Mouse (Mus musculus) limb, embryonic 11.5 days (tissue): ENCODE measurements around the gene Crlf1. TPM values are rescaled to one million over a fixed set of nuclear protein-coding genes. Genes with fewer than 3 reads are reported as not detected.

Experiments used
- ATAC-seq: fragments of 200-750 bp; cut with Nextera tagmentation; 2 replicates; pipeline ENCODE4 v1.8.0; 2017; ENCODE audit warnings: low read depth; ENCODE audit not compliant: insufficient number of reproducible peaks, low FRiP score, low TSS enrichment
- DNase-seq: peaks from one replicate; pipeline ENCODE4 v3.0.0-alpha.2; 2015; ENCODE audit warnings: low spot score
- H3K27ac ChIP-seq: fragments of 300-500 bp; sonication (generic); replicated peaks from 2 replicates; pipeline ENCODE4 v1.5.1; 2014; ENCODE audit warnings: low read depth, mild to moderate bottlenecking, low read length
- H3K27me3 ChIP-seq: fragments of 300-500 bp; sonication (generic); 2 replicates; pipeline ENCODE4 v1.6.1; 2014; ENCODE audit warnings: mild to moderate bottlenecking, low read length, mixed read lengths; ENCODE audit not compliant: control insufficient read depth, insufficient read depth
- H3K36me3 ChIP-seq: fragments of 300-500 bp; sonication (generic); 2 replicates; pipeline ENCODE4 v1.6.1; 2014; ENCODE audit warnings: mild to moderate bottlenecking, low read length, moderate library complexity, mixed read lengths; ENCODE audit not compliant: control insufficient read depth, insufficient read depth
- H3K4me1 ChIP-seq: fragments of 300-500 bp; sonication (generic); 2 replicates; pipeline ENCODE4 v1.6.1; 2014; ENCODE audit warnings: low read length, mixed read lengths; ENCODE audit not compliant: control insufficient read depth, insufficient read depth
- H3K4me2 ChIP-seq: fragments of 300-500 bp; sonication (generic); 2 replicates; pipeline ENCODE4 v1.6.1; 2014; ENCODE audit warnings: low read depth, mild to moderate bottlenecking, moderate library complexity; ENCODE audit not compliant: severe bottlenecking
- H3K4me3 ChIP-seq: fragments of 300-500 bp; sonication (generic); 2 replicates; pipeline ENCODE4 v1.5.1; 2014; ENCODE audit warnings: low read depth, low read length
- H3K9ac ChIP-seq: fragments of 300-500 bp; sonication (generic); 2 replicates; pipeline ENCODE4 v1.6.1; 2014; ENCODE audit warnings: mild to moderate bottlenecking, low read length
- H3K9me3 ChIP-seq: fragments of 300-500 bp; sonication (generic); 2 replicates; pipeline ENCODE4 v1.6.1; 2016; ENCODE audit warnings: low read length; ENCODE audit not compliant: control insufficient read depth
- WGBS: fragments of 180-500 bp; shearing (Covaris S2); extraction: QIAGEN DNeasy Blood & Tissue Kit; methylation state at CpG from one replicate; pipeline ENCODE4 v1.1.7; 2014; 5-methylcytosine and 5-hydroxymethylcytosine counted together
- polyA plus RNA-seq: library from polyadenylated mRNA; unstranded; fragments of >200 nt; fragmentation: Nextera tagmentation; extraction: Ambion mirVana; gene quantifications from 2 replicates; pipeline ENCODE4 v1.2.1, GENCODE M21; 2014

Crlf1 gene
- polyA plus RNA-seq: 85.8 and 102 TPM in 2 replicates

DNA sequence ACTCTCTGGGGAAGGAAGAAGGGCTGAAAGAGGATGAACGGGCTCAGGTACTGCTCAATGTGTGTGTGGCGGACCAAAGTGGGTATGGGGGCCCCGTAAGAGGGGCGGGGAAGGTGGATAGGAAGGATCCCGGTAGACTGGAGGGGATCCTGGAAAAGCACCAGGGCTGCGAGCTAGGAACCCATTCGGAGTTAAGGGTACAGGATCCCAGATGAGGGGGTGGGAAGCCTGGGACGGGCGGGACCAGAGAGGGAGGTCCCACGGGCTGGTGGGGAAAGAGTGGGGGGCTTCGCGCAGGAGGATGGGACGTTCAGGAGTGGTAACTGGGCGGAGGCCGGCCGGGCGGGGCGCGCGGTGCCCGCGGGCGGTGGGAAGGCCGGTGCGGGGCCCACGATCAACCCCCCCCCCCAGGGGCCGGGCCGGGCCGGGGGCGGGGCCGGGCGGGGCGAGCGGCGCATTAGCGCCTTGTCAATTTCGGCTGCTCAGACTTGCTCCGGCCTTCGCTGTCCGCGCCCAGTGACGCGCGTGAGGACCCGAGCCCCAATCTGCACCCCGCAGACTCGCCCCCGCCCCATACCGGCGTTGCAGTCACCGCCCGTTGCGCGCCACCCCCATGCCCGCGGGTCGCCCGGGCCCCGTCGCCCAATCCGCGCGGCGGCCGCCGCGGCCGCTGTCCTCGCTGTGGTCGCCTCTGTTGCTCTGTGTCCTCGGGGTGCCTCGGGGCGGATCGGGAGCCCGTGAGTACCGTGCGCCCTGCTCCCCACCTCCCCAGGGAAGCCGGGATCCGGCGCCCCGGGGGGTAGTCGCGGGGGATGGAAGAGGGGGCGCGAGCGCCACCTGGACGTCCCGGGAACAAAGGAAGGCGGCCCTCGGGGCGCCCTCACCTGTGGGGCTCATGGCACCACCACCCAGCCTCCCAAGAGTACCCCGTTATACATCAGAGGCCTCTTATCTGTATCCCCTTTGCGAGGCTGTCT is at the start of gene Crlf1:
Gene Crlf1 (plus strand): TSS at position 495 of the 977 bp plus-strand sequence.
- Histone ChIP-seq H3K9ac (peak within 1 kb of the TSS; percentile 75), H3K4me3 (peak within 1 kb of the TSS; percentile 72), H3K27ac (peak within 1 kb of the TSS; percentile 56), H3K4me1 (peaks cover 73% of the 10 kb centered on the region), H3K9me3 (no peaks in the 10 kb centered on the region), H3K36me3 (no peaks in the 10 kb centered on the region), H3K4me2 (peak within 1 kb of the TSS; percentile 94), H3K27me3 (peaks cover 37% of the 10 kb centered on the region)
- WGBS: under 1% methylated on average over 65 of the region's 93 CpGs
- peak; percentile 65 for DNase-seq
- ATAC-seq: no peak

DNA sequence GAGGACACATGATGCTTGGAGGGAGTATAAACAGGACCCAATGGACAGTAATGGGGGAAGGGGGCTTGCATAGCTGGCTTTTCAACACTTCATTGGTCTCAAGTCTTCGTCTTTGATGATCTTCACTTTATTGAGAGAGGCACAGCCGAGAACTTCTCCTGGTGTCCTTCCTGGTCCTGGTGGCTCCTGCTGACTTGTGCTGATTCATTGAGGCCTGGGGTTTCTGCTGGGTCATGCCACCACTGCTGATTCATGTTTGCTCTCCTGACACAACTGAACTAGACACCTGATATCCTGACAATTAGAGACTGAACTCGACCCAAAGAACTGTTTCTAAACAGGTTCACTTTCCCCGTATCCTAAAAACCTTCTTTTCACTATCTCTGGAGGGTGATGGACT is 49.6 kb upstream of the Crlf1 start:
- H3K9me3 ChIP-seq: no peaks in the 10 kb centered on the region
- ATAC-seq (no peak), DNase-seq (no peak)
- no peak overlapping the region for H3K27ac ChIP-seq
- 79% methylated on average over 4 of the region's 4 CpGs for WGBS
- no peaks in the 10 kb centered on the region for H3K36me3 ChIP-seq
- H3K4me3 ChIP-seq: no peak overlapping the region
- peaks cover 13% of the 10 kb centered on the region for H3K4me1 ChIP-seq
- no peaks in the 10 kb centered on the region for H3K27me3 ChIP-seq
- H3K9ac ChIP-seq: no peak overlapping the region
- no peak overlapping the region for H3K4me2 ChIP-seq

DNA sequence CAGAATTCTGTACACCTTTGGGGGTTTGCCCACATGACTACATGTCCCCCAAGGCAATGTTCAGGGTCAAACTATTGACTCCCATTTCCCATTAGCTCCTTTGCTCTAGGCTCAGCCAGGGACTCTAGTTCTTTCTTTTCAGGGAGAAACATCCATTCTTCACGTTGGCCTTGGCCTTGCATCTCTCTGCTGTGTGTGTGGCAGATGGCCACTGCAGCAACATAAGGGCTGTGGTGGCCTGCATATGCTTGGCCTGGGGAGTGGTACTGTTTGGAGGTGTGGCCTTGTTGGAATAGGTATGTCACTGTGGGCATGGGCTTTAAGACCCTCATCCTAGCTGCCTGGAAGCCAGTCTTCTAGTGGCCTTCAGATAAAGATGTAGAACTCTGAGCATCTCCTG is 47.0 kb upstream of the Crlf1 start:
- H3K9me3 ChIP-seq: no peaks in the 10 kb centered on the region
- H3K27me3 ChIP-seq: no peaks in the 10 kb centered on the region
- H3K4me3 ChIP-seq: no peak overlapping the region
- no peak overlapping the region for H3K27ac ChIP-seq
- H3K36me3 ChIP-seq: no peaks in the 10 kb centered on the region
- no peak for DNase-seq
- 63% methylated on average over 1 of the region's 1 CpGs for WGBS
- ATAC-seq: no peak
- H3K9ac ChIP-seq: no peak overlapping the region
- no peak overlapping the region for H3K4me2 ChIP-seq
- peaks cover 18% of the 10 kb centered on the region for H3K4me1 ChIP-seq

- no peak for DNase-seq
- Histone ChIP-seq H3K4me3 (no peak overlapping the region), H3K36me3 (no peaks in the 10 kb centered on the region; the same call in 1 of the 2 replicates), H3K27me3 (peaks cover 3% of the 10 kb centered on the region; the same call in 1 of the 2 replicates), H3K9me3 (no peaks in the 10 kb centered on the region), H3K4me1 (peaks cover 18% of the 10 kb centered on the region), H3K4me2 (no peak overlapping the region), H3K9ac (0 out of 2 replicates have a peak overlapping the region, but pooled peaks have one; percentile 27), H3K27ac (0 out of 2 replicates have a peak overlapping the region, but pooled peaks have one; percentile 14)
- WGBS: 78% methylated on average over 19 of the region's 19 CpGs
- ATAC-seq: no peak
These were observed 45.1 kb upstream of the Crlf1 start for GRCm38 (mm10) chr8:70447639-70448420.

- WGBS: 59% methylated on average over 52 of the region's 52 CpGs
- H3K9ac ChIP-seq: no peak overlapping the region
- H3K4me3 ChIP-seq: no peak overlapping the region
- H3K27me3 ChIP-seq: peaks cover 3% of the 10 kb centered on the region; the same call in 1 of the 2 replicates
- no peak overlapping the region for H3K4me2 ChIP-seq
- peaks cover 20% of the 10 kb centered on the region for H3K4me1 ChIP-seq
- H3K36me3 ChIP-seq: no peaks in the 10 kb centered on the region; the same call in 1 of the 2 replicates
- ATAC-seq (no peak), DNase-seq (no peak)
- H3K27ac ChIP-seq: no peak overlapping the region
- H3K9me3 ChIP-seq: no peaks in the 10 kb centered on the region
These were observed 40.6 kb upstream of the Crlf1 start for GRCm38 (mm10) chr8:70452196-70452966.

DNA sequence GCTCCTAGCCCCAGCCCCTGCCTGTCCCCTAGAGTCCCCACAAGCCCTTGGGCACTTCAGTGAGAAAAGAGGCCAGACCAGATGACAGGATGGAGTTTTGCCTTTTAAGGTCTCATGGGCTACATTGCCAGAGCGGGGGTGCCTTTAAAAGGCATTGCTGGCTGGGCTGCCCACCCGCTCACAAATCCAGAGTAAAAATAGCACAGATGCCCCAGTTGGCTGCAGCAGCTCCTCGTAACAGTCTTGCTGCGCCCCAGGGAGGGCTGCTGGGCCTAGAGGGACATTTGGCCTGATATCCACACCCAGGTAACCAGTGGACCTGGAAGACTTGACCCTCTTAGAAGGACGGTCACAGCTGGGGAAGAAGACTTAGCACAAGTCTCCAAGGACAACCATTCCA is 39.1 kb upstream of the Crlf1 start:
- no peak overlapping the region for H3K4me2 ChIP-seq
- no peak for ATAC-seq
- H3K4me3 ChIP-seq: no peak overlapping the region
- 84% methylated on average over 5 of the region's 5 CpGs for WGBS
- H3K9ac ChIP-seq: no peak overlapping the region
- no peak for DNase-seq
- H3K9me3 ChIP-seq: no peaks in the 10 kb centered on the region
- peaks cover 3% of the 10 kb centered on the region; the same call in 1 of the 2 replicates for H3K27me3 ChIP-seq
- no peak overlapping the region for H3K27ac ChIP-seq
- H3K4me1 ChIP-seq: peaks cover 9% of the 10 kb centered on the region
- no peaks in the 10 kb centered on the region; the same call in 1 of the 2 replicates for H3K36me3 ChIP-seq

DNA sequence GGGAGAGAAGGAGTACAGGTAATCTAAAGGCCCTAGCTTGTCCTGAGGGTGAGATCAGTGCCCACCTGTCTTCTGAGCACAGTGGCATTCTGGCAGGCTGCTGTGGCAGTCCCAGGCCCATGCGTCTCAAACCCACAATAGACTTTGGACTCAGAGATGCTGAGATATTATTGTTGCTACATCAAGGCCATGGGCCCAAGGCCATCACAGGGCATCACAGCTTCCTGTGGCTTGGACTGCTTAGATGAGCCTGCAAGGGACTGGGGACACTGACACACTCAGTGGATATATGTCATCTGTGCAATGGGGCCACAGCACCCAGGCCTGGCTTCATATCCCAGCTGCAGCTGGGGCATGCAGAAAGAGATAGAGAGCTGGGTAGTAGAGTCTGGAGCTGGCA is 36.0 kb upstream of the Crlf1 start:
- Histone ChIP-seq H3K36me3 (no peaks in the 10 kb centered on the region), H3K4me3 (no peak overlapping the region), H3K9me3 (no peaks in the 10 kb centered on the region), H3K9ac (no peak overlapping the region), H3K4me2 (no peak overlapping the region), H3K27me3 (peaks cover 3% of the 10 kb centered on the region; the same call in 1 of the 2 replicates), H3K27ac (no peak overlapping the region), H3K4me1 (peaks cover 10% of the 10 kb centered on the region)
- ATAC-seq: no peak
- WGBS: 94% methylated on average over 1 of the region's 1 CpGs
- DNase-seq: no peak
